Mouse (Mus musculus) brain, adult 2 months (tissue): ENCODE data around the gene Rc3h2.
A peak's percentile ranks its signal among the peaks of the same experiment; 100 is the strongest.

ENCODE experiments used
- DNase-seq: peaks from one replicate; pipeline ENCODE4 v3.0.0; 2011; ENCODE audit warnings: low read depth, low spot score

The Rc3h2 gene

GRCm38 (mm10) chr2:37338497-37339187 lies 84.1 kb downstream of the Rc3h2 start:
- peak; percentile 71 for DNase-seq

- no peak for DNase-seq
These were observed 89.4 kb downstream of the Rc3h2 start for GRCm38 (mm10) chr2:37333321-37333720.

GRCm38 (mm10) chr2:37326215-37326614 lies 96.5 kb downstream of the Rc3h2 start, which contains the start of gene Olfr368:
Gene Olfr368 (plus strand): TSS chr2:37326515.
- DNase-seq, result no peak
